Mouse (Mus musculus) ES-Bruce4 (cell line): ENCODE data around the gene Slco4a1. TPM values are rescaled to one million over a fixed set of nuclear protein-coding genes. Genes with fewer than 3 reads are reported as not detected.

Experiments
- H3K27ac ChIP-seq: 2 replicates; pipeline ENCODE4 v1.5.1; 2012; ENCODE audit warnings: low read length, inconsistent platforms; ENCODE audit not compliant: insufficient read depth
- H3K27me3 ChIP-seq: 2 replicates; pipeline ENCODE4 v1.6.1; 2012; ENCODE audit warnings: mild to moderate bottlenecking, low read length, inconsistent platforms; ENCODE audit not compliant: control insufficient read depth, poor library complexity, insufficient read depth, severe bottlenecking
- H3K36me3 ChIP-seq: 2 replicates; pipeline ENCODE4 v1.6.1; 2012; ENCODE audit warnings: inconsistent platforms, mild to moderate bottlenecking, low read length, moderate library complexity; ENCODE audit not compliant: control insufficient read depth, poor library complexity, insufficient read depth, severe bottlenecking
- H3K4me1 ChIP-seq: one replicate; pipeline ENCODE4 v1.8.1; 2011; ENCODE audit warnings: low read length; ENCODE audit not compliant: control insufficient read depth, insufficient read depth
- H3K4me3 ChIP-seq: 2 replicates; pipeline ENCODE4 v1.5.1; 2011; ENCODE audit warnings: low read depth, mild to moderate bottlenecking, low read length
- H3K9ac ChIP-seq: 2 replicates; pipeline ENCODE4 v1.6.1; 2012; ENCODE audit warnings: low read depth, mild to moderate bottlenecking, inconsistent platforms; ENCODE audit not compliant: poor library complexity, severe bottlenecking
- H3K9me3 ChIP-seq: replicated peaks from 2 replicates; pipeline ENCODE4 v1.6.1; 2012; ENCODE audit warnings: mild to moderate bottlenecking, low read length, inconsistent platforms; ENCODE audit not compliant: control insufficient read depth, poor library complexity, insufficient read depth, severe bottlenecking
- CTCF ChIP-seq: IDR thresholded peaks from one replicate; pipeline ENCODE4 v1.8.1; 2011; ENCODE audit warnings: low read depth, low read length
- EP300 ChIP-seq: IDR thresholded peaks from 2 replicates; pipeline ENCODE4 v1.6.1; 2011; ENCODE audit warnings: low read depth, low read length; ENCODE audit not compliant: insufficient read depth
- POLR2A ChIP-seq: IDR thresholded peaks from one replicate; pipeline ENCODE4 v1.8.1; 2011; ENCODE audit warnings: low read length; ENCODE audit not compliant: insufficient read depth
- polyA plus RNA-seq: library from polyadenylated mRNA; stranded (reverse); fragments of >200 nt; gene quantifications from 2 replicates; pipeline ENCODE4 v1.2.4, GENCODE M21; 2011; ENCODE audit warnings: low read depth; ENCODE audit not compliant: missing spikeins, insufficient read depth, insufficient read length

Slco4a1 gene
- polyA plus RNA-seq, 1 experiment = 11.9 TPM

DNA sequence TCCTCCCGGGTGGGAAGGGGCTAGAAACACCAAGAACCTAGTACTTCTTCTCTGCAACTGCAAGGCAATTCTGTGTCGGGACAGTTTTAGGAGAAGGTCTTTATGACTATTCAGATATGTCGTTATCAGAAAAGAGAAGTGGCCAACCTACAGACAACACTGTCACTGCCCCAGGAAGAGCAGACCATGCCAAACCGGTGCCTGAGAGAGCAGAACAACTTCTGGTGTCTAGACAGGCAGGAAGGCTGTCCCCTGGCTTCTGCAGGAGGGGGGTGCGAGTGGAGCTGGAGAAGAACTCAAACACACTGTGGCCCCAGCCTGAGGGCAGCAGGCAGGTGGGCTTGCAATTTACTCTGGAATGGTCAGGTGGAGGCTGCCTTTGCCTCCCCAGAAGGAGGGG, 14.0 kb upstream of the Slco4a1 start:
- no peaks in the 10 kb centered on the region for H3K9me3 ChIP-seq
- no peak overlapping the region for H3K4me3 ChIP-seq
- H3K9ac ChIP-seq = no peak overlapping the region
- H3K27ac ChIP-seq = no peak overlapping the region
- TF ChIP-seq EP300 = no peak
- TF ChIP-seq CTCF = no peak
- no peak for TF ChIP-seq POLR2A
- no peaks in the 10 kb centered on the region for H3K36me3 ChIP-seq
- no peaks in the 10 kb centered on the region for H3K4me1 ChIP-seq
- H3K27me3 ChIP-seq = no peaks in the 10 kb centered on the region

DNA sequence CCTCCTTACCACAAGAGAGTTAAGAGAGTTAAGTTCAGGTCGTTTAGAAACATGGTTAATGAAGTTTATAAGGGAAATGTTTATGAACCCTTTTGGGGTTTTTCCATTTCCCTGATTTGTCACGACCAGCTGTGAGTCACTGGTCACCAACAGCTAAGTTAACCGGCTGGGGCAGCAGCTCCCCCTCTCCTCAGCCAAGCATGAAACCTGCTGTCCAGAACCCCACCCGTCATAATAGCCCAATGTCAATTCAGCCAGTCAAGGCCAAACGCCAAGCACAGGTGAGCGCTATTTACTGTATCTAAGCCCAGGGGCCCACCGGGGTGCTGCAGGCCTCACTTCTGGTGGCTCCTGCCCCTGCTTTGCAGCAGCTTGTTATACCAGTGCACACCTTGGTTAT, 12.2 kb upstream of the Slco4a1 start:
- Histone ChIP-seq H3K4me3 (no peak overlapping the region), H3K4me1 (no peaks in the 10 kb centered on the region), H3K27me3 (no peaks in the 10 kb centered on the region), H3K9ac (no peak overlapping the region), H3K36me3 (no peaks in the 10 kb centered on the region), H3K27ac (no peak overlapping the region), H3K9me3 (no peaks in the 10 kb centered on the region)
- no peak for TF ChIP-seq CTCF
- TF ChIP-seq POLR2A = no peak
- no peak for TF ChIP-seq EP300

DNA sequence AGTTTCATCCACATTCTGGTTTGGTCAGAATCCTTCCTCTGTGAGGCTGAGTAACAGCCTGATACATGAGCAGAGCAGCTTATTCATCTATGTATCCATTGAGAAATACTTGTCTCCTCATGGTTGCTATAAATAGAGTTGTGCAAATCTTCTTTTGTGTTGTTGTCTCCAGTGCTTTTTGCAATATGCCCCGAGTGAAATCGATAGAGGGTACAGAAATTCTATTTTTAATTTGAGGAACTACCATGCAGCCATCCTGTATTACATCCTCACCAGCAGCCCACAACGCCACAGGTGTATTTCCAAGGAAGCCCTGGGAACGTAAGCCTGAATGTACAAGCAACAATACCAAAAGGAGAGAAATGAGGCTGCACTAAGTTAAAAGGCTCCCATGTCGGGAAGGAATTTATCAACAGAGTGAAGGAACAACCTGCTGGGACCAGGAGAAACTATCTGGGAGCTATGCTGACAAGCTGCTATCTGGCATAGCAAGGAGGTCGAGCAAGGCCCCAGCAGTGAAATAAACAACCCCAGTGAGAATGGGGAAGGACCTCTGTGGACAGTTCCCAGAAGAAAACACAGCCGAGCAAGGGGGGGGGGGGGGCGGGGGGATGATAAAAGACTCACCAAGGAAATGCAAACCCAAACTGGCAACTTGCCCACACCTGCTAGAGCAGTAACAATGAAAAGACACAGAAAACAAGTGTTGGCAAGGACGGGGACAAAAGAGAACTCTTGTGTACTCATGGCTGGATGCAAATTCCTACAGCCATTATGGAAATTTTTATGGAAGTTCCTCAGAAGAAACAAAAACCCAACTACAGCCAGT, 10.9 kb upstream of the Slco4a1 start:
- no peak overlapping the region for H3K27ac ChIP-seq
- H3K27me3 ChIP-seq = no peaks in the 10 kb centered on the region
- TF ChIP-seq CTCF (no peak), EP300 (no peak), POLR2A (no peak)
- no peak overlapping the region for H3K9ac ChIP-seq
- H3K4me3 ChIP-seq = no peak overlapping the region
- no peaks in the 10 kb centered on the region for H3K36me3 ChIP-seq
- H3K4me1 ChIP-seq = no peaks in the 10 kb centered on the region
- no peaks in the 10 kb centered on the region for H3K9me3 ChIP-seq

DNA sequence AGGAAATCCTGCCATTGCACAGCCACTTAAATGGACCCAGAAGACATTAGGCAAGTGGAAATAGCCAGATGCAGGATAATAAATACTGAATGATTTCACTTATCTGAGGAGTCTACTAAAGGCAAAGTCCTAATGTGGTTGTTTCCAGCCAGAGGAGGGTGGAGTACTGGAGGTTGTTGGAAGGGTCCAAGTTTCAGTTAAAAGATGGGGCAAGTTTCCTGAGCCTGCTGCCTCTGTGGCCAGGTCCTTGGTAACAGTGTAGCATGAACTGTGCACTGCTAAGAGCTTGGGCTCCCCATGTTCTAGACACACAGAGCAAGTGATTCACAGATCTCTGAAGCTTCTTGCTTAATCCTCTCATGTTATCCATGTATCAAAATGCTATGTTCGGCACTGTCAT, 10.1 kb upstream of the Slco4a1 start:
- Histone ChIP-seq H3K36me3 (no peaks in the 10 kb centered on the region), H3K9me3 (no peaks in the 10 kb centered on the region), H3K4me1 (no peaks in the 10 kb centered on the region), H3K4me3 (no peak overlapping the region), H3K27ac (no peak overlapping the region), H3K27me3 (no peaks in the 10 kb centered on the region), H3K9ac (no peak overlapping the region)
- no peak for TF ChIP-seq POLR2A
- TF ChIP-seq EP300 = no peak
- TF ChIP-seq CTCF = no peak

DNA sequence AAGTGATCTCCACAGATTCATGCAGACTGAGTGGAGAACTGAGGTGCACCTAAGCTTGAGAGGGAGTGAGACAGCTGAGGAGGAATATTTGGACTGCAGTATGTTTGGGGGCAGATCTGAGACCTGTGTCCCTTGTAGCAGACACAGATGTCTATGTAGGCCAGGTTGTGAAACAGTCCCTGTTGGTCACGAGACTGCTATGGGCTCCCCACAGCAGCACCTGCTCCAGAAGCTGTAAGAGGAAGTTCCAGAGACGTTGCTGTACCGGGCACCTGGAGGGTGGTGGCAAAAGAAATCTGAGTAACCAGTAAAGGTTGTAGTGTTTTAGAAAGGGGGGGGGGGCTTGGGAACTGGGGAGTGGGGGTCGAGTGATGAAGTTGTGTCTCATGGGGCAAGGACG, 7.0 kb upstream of the Slco4a1 start:
- Histone ChIP-seq H3K4me3 (no peak overlapping the region), H3K9me3 (no peaks in the 10 kb centered on the region), H3K27ac (no peak overlapping the region), H3K36me3 (no peaks in the 10 kb centered on the region), H3K27me3 (no peaks in the 10 kb centered on the region), H3K9ac (no peak overlapping the region), H3K4me1 (no peaks in the 10 kb centered on the region)
- TF ChIP-seq CTCF (no peak), EP300 (no peak), POLR2A (no peak)

DNA sequence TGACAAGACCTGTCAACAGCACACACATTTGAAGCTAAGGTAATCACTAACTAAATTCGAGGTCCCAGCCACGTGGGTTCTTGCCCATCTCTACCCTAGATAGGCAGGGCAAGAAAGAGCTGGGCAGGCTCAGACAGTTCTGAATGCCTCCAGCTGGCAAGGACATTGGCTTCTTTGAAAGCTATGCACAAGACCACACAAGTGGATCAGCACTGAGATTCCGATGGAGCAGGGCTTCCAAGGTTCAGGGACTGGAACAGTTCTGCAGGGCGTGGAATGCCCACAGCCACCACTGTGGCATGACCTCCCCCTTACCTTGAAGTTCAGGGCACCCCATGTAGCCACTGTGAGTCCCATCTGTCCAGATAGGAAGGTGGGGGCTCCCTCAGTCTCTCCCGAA, 5.5 kb upstream of the Slco4a1 start:
- Histone ChIP-seq H3K9ac (no peak overlapping the region), H3K4me3 (no peak overlapping the region), H3K9me3 (no peaks in the 10 kb centered on the region), H3K36me3 (no peaks in the 10 kb centered on the region), H3K27ac (no peak overlapping the region), H3K4me1 (no peaks in the 10 kb centered on the region), H3K27me3 (no peaks in the 10 kb centered on the region)
- TF ChIP-seq POLR2A = no peak
- TF ChIP-seq CTCF = no peak
- no peak for TF ChIP-seq EP300
